Mouse (Mus musculus): ENCODE data around the gene St5. TPM values are rescaled to one million over a fixed set of nuclear protein-coding genes. Genes with fewer than 3 reads are reported as not detected.

Gene St5
- polyA plus RNA-seq, 1 experiment from 2014 or later: 61.4 TPM

- 60% methylated on average over 4 of the region's 4 CpGs for WGBS
- Histone ChIP-seq H3K4me3 (ENCODE audit: low read depth, low read length) (no peak overlapping the region), H3K27ac (ENCODE audit: low read depth, low read length) (no peak overlapping the region), H3K27me3 (ENCODE audit: control insufficient read depth, insufficient read depth, low read length) (no peaks in the 10 kb centered on the region), H3K4me1 (ENCODE audit: control insufficient read depth, insufficient read depth, low read length) (no peaks in the 10 kb centered on the region), H3K4me2 (ENCODE audit: low read depth) (no peak overlapping the region), H3K9me3 (ENCODE audit: control insufficient read depth, low read length) (no peaks in the 10 kb centered on the region), H3K36me3 (ENCODE audit: control insufficient read depth, insufficient read depth, low read length) (no peaks in the 10 kb centered on the region; the same call in 1 of the 2 replicates), H3K9ac (ENCODE audit: low read length) (no peak overlapping the region)
- ATAC-seq (ENCODE audit: insufficient read depth, low FRiP score, low TSS enrichment): no peak
- peak; percentile 42 for DNase-seq (ENCODE audit: low spot score)
Measured at GRCm38 (mm10) chr7:109707023-109707785, 3.8 kb upstream of the St5 start.

GRCm38 (mm10) chr7:109704461-109704860 lies 1.1 kb upstream of the St5 start:
- Histone ChIP-seq H3K36me3 (ENCODE audit: control insufficient read depth, insufficient read depth, low read length) (no peaks in the 10 kb centered on the region), H3K9ac (ENCODE audit: low read length) (no peak overlapping the region; the same call in 1 of the 2 replicates), H3K9me3 (ENCODE audit: control insufficient read depth, low read length) (no peaks in the 10 kb centered on the region), H3K4me2 (ENCODE audit: low read depth) (peak overlapping the region; percentile 84), H3K4me3 (ENCODE audit: low read depth, low read length) (peak overlapping the region; percentile 64), H3K4me1 (ENCODE audit: control insufficient read depth, insufficient read depth, low read length) (no peaks in the 10 kb centered on the region), H3K27me3 (ENCODE audit: control insufficient read depth, insufficient read depth, low read length) (no peaks in the 10 kb centered on the region), H3K27ac (ENCODE audit: low read depth, low read length) (no peak overlapping the region)
- DNase-seq (ENCODE audit: low spot score) (no peak), ATAC-seq (ENCODE audit: insufficient read depth, low FRiP score, low TSS enrichment) (no peak)
- 66% methylated on average over 3 of the region's 3 CpGs for WGBS

DNA sequence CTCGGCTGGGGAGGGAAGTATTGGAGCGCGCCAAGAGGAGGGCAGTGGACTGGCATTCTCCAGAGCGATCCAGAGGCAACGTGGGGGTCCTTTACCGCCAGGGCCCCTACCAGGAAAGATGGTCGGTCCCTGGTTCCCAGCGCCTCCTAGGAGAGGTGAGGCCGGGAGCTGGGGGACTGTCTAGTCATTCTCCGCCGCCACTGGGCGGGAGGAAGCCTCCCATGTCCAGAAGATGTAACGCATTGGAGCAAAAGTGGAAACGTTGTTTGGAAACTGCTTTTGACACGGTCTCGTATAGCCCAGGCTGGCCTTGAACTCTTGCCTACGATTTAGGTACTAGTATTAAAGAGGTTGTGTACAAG lies 592 bp upstream of the St5 start:
- Histone ChIP-seq H3K9me3 (ENCODE audit: control insufficient read depth, low read length) (no peaks in the 10 kb centered on the region), H3K4me3 (ENCODE audit: low read depth, low read length) (peak overlapping the region; percentile 64), H3K4me2 (ENCODE audit: low read depth) (peak overlapping the region; percentile 84), H3K27ac (ENCODE audit: low read depth, low read length) (peak overlapping the region; percentile 75; the same call in 1 of the 2 replicates), H3K4me1 (ENCODE audit: control insufficient read depth, insufficient read depth, low read length) (no peaks in the 10 kb centered on the region), H3K36me3 (ENCODE audit: control insufficient read depth, insufficient read depth, low read length) (no peaks in the 10 kb centered on the region), H3K27me3 (ENCODE audit: control insufficient read depth, insufficient read depth, low read length) (no peaks in the 10 kb centered on the region), H3K9ac (ENCODE audit: low read length) (peak overlapping the region; percentile 79)
- DNase-seq (ENCODE audit: low spot score) (no peak), ATAC-seq (ENCODE audit: insufficient read depth, low FRiP score, low TSS enrichment) (no peak)
- WGBS: 3% methylated on average over 17 of the region's 17 CpGs

DNA sequence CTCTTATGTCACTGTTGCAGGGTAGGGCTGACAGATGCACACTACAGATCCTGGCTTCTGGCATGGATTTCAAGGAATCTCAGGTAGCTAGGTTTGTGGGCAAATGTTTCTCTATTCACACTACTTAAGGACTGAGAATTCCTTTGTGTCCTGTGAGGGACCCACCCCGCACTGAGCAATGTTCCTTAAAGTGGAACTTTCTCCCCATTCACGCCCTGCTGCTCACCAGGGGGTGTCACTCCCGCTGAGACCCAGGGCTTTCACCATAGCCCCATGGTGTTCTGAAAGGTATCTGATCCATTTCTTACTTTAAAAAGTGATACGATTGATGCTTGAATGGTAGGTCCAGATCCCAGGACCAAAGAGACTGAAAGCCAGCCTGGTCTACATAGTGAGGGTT lies 684 bp downstream of the St5 start:
- no peak overlapping the region for H3K9ac ChIP-seq (ENCODE audit: low read length)
- H3K27ac ChIP-seq (ENCODE audit: low read depth, low read length): no peak overlapping the region
- ATAC-seq (ENCODE audit: insufficient read depth, low FRiP score, low TSS enrichment) (no peak), DNase-seq (ENCODE audit: low spot score) (no peak)
- peak overlapping the region; percentile 84 for H3K4me2 ChIP-seq (ENCODE audit: low read depth)
- WGBS: 32% methylated on average over 4 of the region's 4 CpGs
- no peaks in the 10 kb centered on the region for H3K27me3 ChIP-seq (ENCODE audit: control insufficient read depth, insufficient read depth, low read length)
- no peaks in the 10 kb centered on the region for H3K4me1 ChIP-seq (ENCODE audit: control insufficient read depth, insufficient read depth, low read length)
- H3K36me3 ChIP-seq (ENCODE audit: control insufficient read depth, insufficient read depth, low read length): no peaks in the 10 kb centered on the region
- H3K9me3 ChIP-seq (ENCODE audit: control insufficient read depth, low read length): no peaks in the 10 kb centered on the region
- H3K4me3 ChIP-seq (ENCODE audit: low read depth, low read length): no peak overlapping the region

GRCm38 (mm10) chr7:109700213-109700612 lies 3.2 kb downstream of the St5 start:
- ATAC-seq (ENCODE audit: insufficient read depth, low FRiP score, low TSS enrichment) (no peak), DNase-seq (ENCODE audit: low spot score) (no peak)
- H3K9me3 ChIP-seq (ENCODE audit: control insufficient read depth, low read length): no peaks in the 10 kb centered on the region
- no peak overlapping the region for H3K4me2 ChIP-seq (ENCODE audit: low read depth)
- no peak overlapping the region for H3K9ac ChIP-seq (ENCODE audit: low read length)
- no peak overlapping the region for H3K27ac ChIP-seq (ENCODE audit: low read depth, low read length)
- no peak overlapping the region for H3K4me3 ChIP-seq (ENCODE audit: low read depth, low read length)
- no peaks in the 10 kb centered on the region for H3K27me3 ChIP-seq (ENCODE audit: control insufficient read depth, insufficient read depth, low read length)
- H3K4me1 ChIP-seq (ENCODE audit: control insufficient read depth, insufficient read depth, low read length): no peaks in the 10 kb centered on the region
- no peaks in the 10 kb centered on the region for H3K36me3 ChIP-seq (ENCODE audit: control insufficient read depth, insufficient read depth, low read length)

DNA sequence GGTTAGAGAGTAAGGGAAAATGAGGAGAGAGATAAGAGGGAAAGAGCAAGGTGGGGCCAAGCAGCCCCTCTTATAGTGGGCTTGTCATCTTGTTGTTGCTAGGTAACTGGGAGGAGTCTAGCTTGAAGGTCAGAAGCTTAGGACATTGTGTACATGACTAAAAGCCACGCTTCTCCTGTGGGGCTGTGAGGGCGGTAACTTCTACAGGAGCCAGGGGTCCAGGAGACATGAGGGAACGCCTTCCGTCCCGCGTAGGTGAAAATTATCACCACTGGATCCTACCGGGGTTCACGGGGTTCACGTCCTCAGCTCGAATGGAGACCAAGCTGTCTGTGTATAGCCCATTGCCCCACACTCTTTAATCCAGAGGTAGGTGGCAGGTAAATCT lies 8.1 kb downstream of the St5 start:
- H3K9ac ChIP-seq (ENCODE audit: low read length): no peak overlapping the region
- WGBS: 92% methylated on average over 10 of the region's 10 CpGs
- ATAC-seq (ENCODE audit: insufficient read depth, low FRiP score, low TSS enrichment): no peak
- H3K4me3 ChIP-seq (ENCODE audit: low read depth, low read length): no peak overlapping the region
- H3K36me3 ChIP-seq (ENCODE audit: control insufficient read depth, insufficient read depth, low read length): no peaks in the 10 kb centered on the region
- no peaks in the 10 kb centered on the region for H3K27me3 ChIP-seq (ENCODE audit: control insufficient read depth, insufficient read depth, low read length)
- no peak overlapping the region for H3K27ac ChIP-seq (ENCODE audit: low read depth, low read length)
- no peaks in the 10 kb centered on the region for H3K9me3 ChIP-seq (ENCODE audit: control insufficient read depth, low read length)
- no peak overlapping the region for H3K4me2 ChIP-seq (ENCODE audit: low read depth)
- DNase-seq (ENCODE audit: low spot score): no peak
- no peaks in the 10 kb centered on the region for H3K4me1 ChIP-seq (ENCODE audit: control insufficient read depth, insufficient read depth, low read length)

- H3K9me3 ChIP-seq (ENCODE audit: control insufficient read depth, low read length): no peaks in the 10 kb centered on the region
- 75% methylated on average over 13 of the region's 13 CpGs for WGBS
- no peak for DNase-seq (ENCODE audit: low spot score)
Measured at GRCm38 (mm10) chr7:109694576-109695338, 8.6 kb downstream of the St5 start.

DNA sequence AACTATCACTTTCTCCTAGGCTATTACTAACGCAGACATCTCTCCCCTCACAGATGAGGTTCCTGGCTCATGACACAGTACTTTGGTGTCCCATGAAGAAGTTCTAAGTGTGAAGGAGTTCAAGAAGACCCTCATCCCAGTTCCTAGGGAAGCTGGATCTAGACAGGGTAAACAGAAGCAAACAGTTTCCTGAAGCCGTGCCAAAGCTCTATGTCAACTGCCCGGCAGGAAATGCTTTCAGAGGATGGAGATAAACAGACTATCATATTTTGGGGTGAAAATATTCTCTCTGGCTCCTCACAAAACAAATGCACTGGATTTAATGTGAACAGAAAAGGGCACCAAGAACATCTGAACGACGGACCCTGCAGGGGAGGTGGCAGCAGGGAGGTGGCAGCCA lies 12.4 kb downstream of the St5 start:
- Histone ChIP-seq H3K9ac (ENCODE audit: low read length) (no peak overlapping the region), H3K4me2 (ENCODE audit: low read depth) (no peak overlapping the region), H3K27me3 (ENCODE audit: control insufficient read depth, insufficient read depth, low read length) (no peaks in the 10 kb centered on the region), H3K36me3 (ENCODE audit: control insufficient read depth, insufficient read depth, low read length) (no peaks in the 10 kb centered on the region), H3K4me3 (ENCODE audit: low read depth, low read length) (no peak overlapping the region), H3K9me3 (ENCODE audit: control insufficient read depth, low read length) (no peaks in the 10 kb centered on the region), H3K4me1 (ENCODE audit: control insufficient read depth, insufficient read depth, low read length) (no peaks in the 10 kb centered on the region), H3K27ac (ENCODE audit: low read depth, low read length) (no peak overlapping the region)
- 92% methylated on average over 5 of the region's 5 CpGs for WGBS
- ATAC-seq (ENCODE audit: insufficient read depth, low FRiP score, low TSS enrichment): no peak
- DNase-seq (ENCODE audit: low spot score): no peak

More at GRCm38 (mm10) chr7:109694576-109695338, 8.6 kb downstream of the St5 start:
- no peak overlapping the region for H3K27ac ChIP-seq (ENCODE audit: low read depth, low read length)
- no peaks in the 10 kb centered on the region for H3K27me3 ChIP-seq (ENCODE audit: control insufficient read depth, insufficient read depth, low read length)
- no peaks in the 10 kb centered on the region for H3K36me3 ChIP-seq (ENCODE audit: control insufficient read depth, insufficient read depth, low read length)
- no peak for ATAC-seq (ENCODE audit: insufficient read depth, low FRiP score, low TSS enrichment)
- no peaks in the 10 kb centered on the region for H3K4me1 ChIP-seq (ENCODE audit: control insufficient read depth, insufficient read depth, low read length)
- no peak overlapping the region for H3K4me3 ChIP-seq (ENCODE audit: low read depth, low read length)
- H3K9ac ChIP-seq (ENCODE audit: low read length): no peak overlapping the region
- H3K4me2 ChIP-seq (ENCODE audit: low read depth): no peak overlapping the region

DNA sequence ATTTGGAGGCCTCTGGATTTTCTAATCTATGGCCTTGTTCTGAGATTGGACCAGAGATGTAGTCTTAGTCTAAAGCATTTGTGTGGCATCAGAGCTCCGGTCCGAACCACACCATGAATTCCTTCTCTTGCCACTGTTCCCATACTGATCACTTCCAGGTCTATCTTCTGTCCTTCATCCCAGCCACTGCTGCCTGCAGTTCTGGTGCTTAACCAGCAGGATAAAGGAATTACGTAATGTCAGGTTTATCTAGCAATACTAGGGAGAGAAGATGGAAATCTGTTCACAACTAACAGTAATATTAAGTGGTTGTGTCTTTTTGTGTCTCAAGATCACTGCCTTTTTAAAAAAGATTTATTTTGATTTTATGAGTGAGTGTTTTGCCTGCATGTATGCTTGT lies 13.3 kb downstream of the St5 start:
- Histone ChIP-seq H3K4me3 (ENCODE audit: low read depth, low read length) (no peak overlapping the region), H3K4me2 (ENCODE audit: low read depth) (no peak overlapping the region), H3K27me3 (ENCODE audit: control insufficient read depth, insufficient read depth, low read length) (no peaks in the 10 kb centered on the region), H3K9me3 (ENCODE audit: control insufficient read depth, low read length) (no peaks in the 10 kb centered on the region), H3K4me1 (ENCODE audit: control insufficient read depth, insufficient read depth, low read length) (no peaks in the 10 kb centered on the region), H3K27ac (ENCODE audit: low read depth, low read length) (no peak overlapping the region), H3K9ac (ENCODE audit: low read length) (no peak overlapping the region), H3K36me3 (ENCODE audit: control insufficient read depth, insufficient read depth, low read length) (no peaks in the 10 kb centered on the region)
- ATAC-seq (ENCODE audit: insufficient read depth, low FRiP score, low TSS enrichment) (no peak), DNase-seq (ENCODE audit: low spot score) (no peak)
- 87% methylated on average over 3 of the region's 3 CpGs for WGBS
